Mouse (Mus musculus) limb, embryonic 11.5 days (tissue): Measurements from ENCODE around the gene Stx6. TPM values are rescaled to one million over a fixed set of nuclear protein-coding genes. Genes with fewer than 3 reads are reported as not detected.

Experiments used
- ATAC-seq: fragments of 200-750 bp; cut with Nextera tagmentation; 2 replicates; pipeline ENCODE4 v1.8.0; 2017; ENCODE audit warnings: low read depth; ENCODE audit not compliant: insufficient number of reproducible peaks, low FRiP score, low TSS enrichment
- DNase-seq: peaks from one replicate; pipeline ENCODE4 v3.0.0-alpha.2; 2015; ENCODE audit warnings: low spot score
- H3K27ac ChIP-seq: fragments of 300-500 bp; sonication (generic); replicated peaks from 2 replicates; pipeline ENCODE4 v1.5.1; 2014; ENCODE audit warnings: low read depth, mild to moderate bottlenecking, low read length
- H3K27me3 ChIP-seq: fragments of 300-500 bp; sonication (generic); 2 replicates; pipeline ENCODE4 v1.6.1; 2014; ENCODE audit warnings: mild to moderate bottlenecking, low read length, mixed read lengths; ENCODE audit not compliant: control insufficient read depth, insufficient read depth
- H3K36me3 ChIP-seq: fragments of 300-500 bp; sonication (generic); 2 replicates; pipeline ENCODE4 v1.6.1; 2014; ENCODE audit warnings: mild to moderate bottlenecking, low read length, moderate library complexity, mixed read lengths; ENCODE audit not compliant: control insufficient read depth, insufficient read depth
- H3K4me1 ChIP-seq: fragments of 300-500 bp; sonication (generic); 2 replicates; pipeline ENCODE4 v1.6.1; 2014; ENCODE audit warnings: low read length, mixed read lengths; ENCODE audit not compliant: control insufficient read depth, insufficient read depth
- H3K4me2 ChIP-seq: fragments of 300-500 bp; sonication (generic); 2 replicates; pipeline ENCODE4 v1.6.1; 2014; ENCODE audit warnings: low read depth, mild to moderate bottlenecking, moderate library complexity; ENCODE audit not compliant: severe bottlenecking
- H3K4me3 ChIP-seq: fragments of 300-500 bp; sonication (generic); 2 replicates; pipeline ENCODE4 v1.5.1; 2014; ENCODE audit warnings: low read depth, low read length
- H3K9ac ChIP-seq: fragments of 300-500 bp; sonication (generic); 2 replicates; pipeline ENCODE4 v1.6.1; 2014; ENCODE audit warnings: mild to moderate bottlenecking, low read length
- H3K9me3 ChIP-seq: fragments of 300-500 bp; sonication (generic); 2 replicates; pipeline ENCODE4 v1.6.1; 2016; ENCODE audit warnings: low read length; ENCODE audit not compliant: control insufficient read depth
- WGBS: fragments of 180-500 bp; shearing (Covaris S2); extraction: QIAGEN DNeasy Blood & Tissue Kit; methylation state at CpG from one replicate; pipeline ENCODE4 v1.1.7; 2014; 5-methylcytosine and 5-hydroxymethylcytosine counted together
- polyA plus RNA-seq: library from polyadenylated mRNA; unstranded; fragments of >200 nt; fragmentation: Nextera tagmentation; extraction: Ambion mirVana; gene quantifications from 2 replicates; pipeline ENCODE4 v1.2.1, GENCODE M21; 2014

The Stx6 gene
- polyA plus RNA-seq, 1 experiment from 2014 or later = 91.8 TPM

- no peak overlapping the region for H3K4me3 ChIP-seq
- no peaks in the 10 kb centered on the region for H3K4me1 ChIP-seq
- ATAC-seq (no peak), DNase-seq (no peak)
- H3K9ac ChIP-seq = no peak overlapping the region
- H3K27ac ChIP-seq = no peak overlapping the region
- 78% methylated on average over 15 of the region's 15 CpGs for WGBS
- no peak overlapping the region for H3K4me2 ChIP-seq
- peaks cover 13% of the 10 kb centered on the region; the same call in 1 of the 2 replicates for H3K36me3 ChIP-seq
- H3K9me3 ChIP-seq = no peaks in the 10 kb centered on the region
- no peaks in the 10 kb centered on the region for H3K27me3 ChIP-seq
These were observed 34.4 kb downstream of the Stx6 start for GRCm38 (mm10) chr1:155192805-155193368.

GRCm38 (mm10) chr1:155196691-155197090, 38.2 kb downstream of the Stx6 start:
- Histone ChIP-seq H3K9ac (no peak overlapping the region), H3K4me3 (no peak overlapping the region), H3K9me3 (no peaks in the 10 kb centered on the region), H3K4me1 (no peaks in the 10 kb centered on the region), H3K4me2 (no peak overlapping the region), H3K27ac (no peak overlapping the region), H3K36me3 (peaks cover 7% of the 10 kb centered on the region; the same call in 1 of the 2 replicates), H3K27me3 (no peaks in the 10 kb centered on the region)
- 94% methylated on average over 4 of the region's 4 CpGs for WGBS
- ATAC-seq = no peak
- DNase-seq = no peak

- Histone ChIP-seq H3K27ac (no peak overlapping the region), H3K4me3 (no peak overlapping the region), H3K4me2 (no peak overlapping the region), H3K9me3 (no peaks in the 10 kb centered on the region), H3K4me1 (no peaks in the 10 kb centered on the region; the same call in 1 of the 2 replicates), H3K9ac (no peak overlapping the region), H3K36me3 (peaks cover 4% of the 10 kb centered on the region; the same call in 1 of the 2 replicates), H3K27me3 (no peaks in the 10 kb centered on the region)
- DNase-seq = no peak
- 91% methylated on average over 6 of the region's 6 CpGs for WGBS
- no peak for ATAC-seq
These were observed 41.0 kb downstream of the Stx6 start for GRCm38 (mm10) chr1:155199522-155199921.

GRCm38 (mm10) chr1:155200967-155201366, 42.5 kb downstream of the Stx6 start:
- WGBS = 61% methylated on average over 2 of the region's 2 CpGs
- Histone ChIP-seq H3K4me2 (no peak overlapping the region), H3K27me3 (no peaks in the 10 kb centered on the region), H3K4me3 (no peak overlapping the region), H3K9ac (no peak overlapping the region), H3K36me3 (peaks cover 4% of the 10 kb centered on the region; the same call in 1 of the 2 replicates), H3K27ac (no peak overlapping the region), H3K4me1 (no peaks in the 10 kb centered on the region; the same call in 1 of the 2 replicates), H3K9me3 (no peaks in the 10 kb centered on the region)
- DNase-seq = no peak
- ATAC-seq = no peak

GRCm38 (mm10) chr1:155201373-155201879, 42.9 kb downstream of the Stx6 start:
- no peak overlapping the region for H3K27ac ChIP-seq
- no peak overlapping the region for H3K4me2 ChIP-seq
- no peak for DNase-seq
- WGBS = 76% methylated on average over 4 of the region's 4 CpGs
- no peak overlapping the region for H3K9ac ChIP-seq
- H3K36me3 ChIP-seq = peaks cover 4% of the 10 kb centered on the region; the same call in 1 of the 2 replicates
- no peaks in the 10 kb centered on the region for H3K27me3 ChIP-seq
- peaks cover 2% of the 10 kb centered on the region; the same call in 1 of the 2 replicates for H3K4me1 ChIP-seq
- no peaks in the 10 kb centered on the region for H3K9me3 ChIP-seq
- H3K4me3 ChIP-seq = no peak overlapping the region
- no peak for ATAC-seq

GRCm38 (mm10) chr1:155201914-155202313, 43.4 kb downstream of the Stx6 start:
- Histone ChIP-seq H3K4me1 (peaks cover 2% of the 10 kb centered on the region; the same call in 1 of the 2 replicates), H3K27me3 (no peaks in the 10 kb centered on the region), H3K9ac (no peak overlapping the region), H3K4me3 (no peak overlapping the region), H3K36me3 (peaks cover 4% of the 10 kb centered on the region; the same call in 1 of the 2 replicates), H3K4me2 (no peak overlapping the region), H3K9me3 (no peaks in the 10 kb centered on the region), H3K27ac (0 out of 2 replicates have a peak overlapping the region, but pooled peaks have one; percentile 2)
- 84% methylated on average over 17 of the region's 17 CpGs for WGBS
- DNase-seq = no peak
- no peak for ATAC-seq

GRCm38 (mm10) chr1:155202472-155202871, 44.0 kb downstream of the Stx6 start:
- 72% methylated on average over 5 of the region's 5 CpGs for WGBS

GRCm38 (mm10) chr1:155203101-155203500, 44.6 kb downstream of the Stx6 start:
- Histone ChIP-seq H3K4me3 (no peak overlapping the region), H3K4me1 (peaks cover 2% of the 10 kb centered on the region; the same call in 1 of the 2 replicates), H3K9ac (no peak overlapping the region), H3K9me3 (no peaks in the 10 kb centered on the region), H3K4me2 (no peak overlapping the region), H3K27ac (no peak overlapping the region), H3K27me3 (no peaks in the 10 kb centered on the region), H3K36me3 (peaks cover 4% of the 10 kb centered on the region; the same call in 1 of the 2 replicates)
- 80% methylated on average over 7 of the region's 7 CpGs for WGBS
- ATAC-seq = no peak
- DNase-seq = no peak

More at GRCm38 (mm10) chr1:155202472-155202871, 44.0 kb downstream of the Stx6 start:
- ATAC-seq (no peak), DNase-seq (no peak)
- H3K9ac ChIP-seq = no peak overlapping the region
- no peaks in the 10 kb centered on the region for H3K9me3 ChIP-seq
- no peaks in the 10 kb centered on the region for H3K27me3 ChIP-seq
- no peak overlapping the region for H3K4me3 ChIP-seq
- 0 out of 2 replicates have a peak overlapping the region, but pooled peaks have one; percentile 2 for H3K27ac ChIP-seq
- H3K36me3 ChIP-seq = peaks cover 4% of the 10 kb centered on the region; the same call in 1 of the 2 replicates
- H3K4me1 ChIP-seq = peaks cover 2% of the 10 kb centered on the region; the same call in 1 of the 2 replicates
- H3K4me2 ChIP-seq = no peak overlapping the region
